In genomic region chr8:73355979-73356378, GRCm38 (mm10) we compare ENCODE assay signal across 8 mouse cellular contexts. TPM values are rescaled to one million over a fixed set of nuclear protein-coding genes. Genes with fewer than 3 reads are reported as not detected.
DNase-seq lines count a peak whose midpoint lies in the region; ATAC-seq and TF ChIP-seq lines count a peak whose summit lies in the region.

No protein-coding gene starts in this region.

- H3K9me3 ChIP-seq in forebrain, postnatal 0 days (ENCODE audit: low read length), result no peaks in the 10 kb centered on the region
- no peaks in the 10 kb centered on the region for H3K9me3 ChIP-seq in kidney, postnatal 0 days (replicated peaks; ENCODE audit: low read length)
- H3K9me3 ChIP-seq in liver, embryonic 13.5 days (replicated peaks), result no peaks in the 10 kb centered on the region

- no peak for TF ChIP-seq POLR2A in thymus, adult 2 months (IDR thresholded peaks at IDR 0.05; ENCODE audit: control insufficient read depth, extremely low read depth, insufficient read depth, low read length, poor library complexity)

- no peak for TF ChIP-seq CTCF in thymus, adult 2 months (IDR thresholded peaks at IDR 0.05; ENCODE audit: borderline replicate concordance, control insufficient read depth, extremely low read depth, insufficient read depth, low read length, poor library complexity)
- peak; percentile 82 for TF ChIP-seq CTCF in forebrain, postnatal 0 days (IDR thresholded peaks at IDR 0.05; ENCODE audit: low read depth)
- peak; percentile 85 for TF ChIP-seq CTCF in kidney, postnatal 0 days (IDR thresholded peaks at IDR 0.05; ENCODE audit: low read depth)

- H3K36me3 ChIP-seq in thymus, adult 2 months (ENCODE audit: control insufficient read depth, insufficient read depth, low read length), result no peaks in the 10 kb centered on the region
- no peaks in the 10 kb centered on the region for H3K36me3 ChIP-seq in forebrain, postnatal 0 days (ENCODE audit: insufficient read depth)
- no peaks in the 10 kb centered on the region for H3K36me3 ChIP-seq in kidney, postnatal 0 days (ENCODE audit: insufficient read depth, low read length)
- no peaks in the 10 kb centered on the region for H3K36me3 ChIP-seq in liver, embryonic 13.5 days

- H3K4me1 ChIP-seq in thymus, adult 2 months (replicated peaks; ENCODE audit: control insufficient read depth, insufficient read depth, low read length), result peaks cover 16% of the 10 kb centered on the region
- peaks cover 8% of the 10 kb centered on the region; the same call in 1 of the 2 replicates for H3K4me1 ChIP-seq in forebrain, postnatal 0 days (ENCODE audit: insufficient read depth)
- peaks cover 9% of the 10 kb centered on the region; the same call in 1 of the 2 replicates for H3K4me1 ChIP-seq in kidney, postnatal 0 days (replicated peaks; ENCODE audit: insufficient read depth, low read length)
- peaks cover 16% of the 10 kb centered on the region for H3K4me1 ChIP-seq in liver, embryonic 13.5 days (replicated peaks)

- H3K27me3 ChIP-seq in thymus, adult 2 months (ENCODE audit: control insufficient read depth, insufficient read depth, low read length), result peaks cover 3% of the 10 kb centered on the region; the same call in 1 of the 2 replicates
- no peaks in the 10 kb centered on the region for H3K27me3 ChIP-seq in forebrain, postnatal 0 days (ENCODE audit: insufficient read depth, low read length)
- no peaks in the 10 kb centered on the region for H3K27me3 ChIP-seq in kidney, postnatal 0 days (ENCODE audit: insufficient read depth, low read length)
- H3K27me3 ChIP-seq in liver, embryonic 13.5 days, result peaks cover 48% of the 10 kb centered on the region

- 25% methylated on average over 2 of the region's 2 CpGs for WGBS in thymus, adult 2 months
- WGBS in forebrain, postnatal 0 days, result 25% methylated on average over 2 of the region's 2 CpGs
- 23% methylated on average over 2 of the region's 2 CpGs for WGBS in kidney, postnatal 0 days
- WGBS in liver, embryonic 13.5 days (ENCODE audit: insufficient replicate concordance), result 23% methylated on average over 2 of the region's 2 CpGs

- no peak overlapping the region for H3K9ac ChIP-seq in forebrain, postnatal 0 days
- H3K9ac ChIP-seq in kidney, postnatal 0 days (ENCODE audit: low read depth, low read length), result no peak overlapping the region
- H3K9ac ChIP-seq in liver, embryonic 13.5 days, result no peak overlapping the region

- peak; percentile 45 for DNase-seq in thymus, adult 2 months
- DNase-seq in thymus, postnatal 36 days, result no peak
- peak; percentile 70 for DNase-seq in brain, embryonic 18.5 days (ENCODE audit: low read depth, low spot score)
- peak; percentile 91 for DNase-seq in forebrain, postnatal 0 days
- peak; percentile 82 for DNase-seq in kidney, postnatal 0 days (ENCODE audit: low spot score)
- peak; percentile 4 for DNase-seq in liver, embryonic 13.5 days
- DNase-seq in retina, postnatal 7 days (ENCODE audit: low read depth, low spot score), result peak; percentile 53
- DNase-seq in urinary bladder, postnatal 4 days (ENCODE audit: low spot score in 2 of 2), result no peak

- no peak for ATAC-seq in forebrain, postnatal 0 days
- no peak for ATAC-seq in kidney, postnatal 0 days (replicated peaks; ENCODE audit: low FRiP score, low read depth)
- ATAC-seq in liver, embryonic 13.5 days (ENCODE audit: low read depth), result no peak

- no peak overlapping the region for H3K27ac ChIP-seq in thymus, adult 2 months (ENCODE audit: control insufficient read depth, insufficient read depth, low read length)
- no peak overlapping the region for H3K27ac ChIP-seq in forebrain, postnatal 0 days (ENCODE audit: low read depth, low read length)
- no peak overlapping the region for H3K27ac ChIP-seq in kidney, postnatal 0 days
- no peak overlapping the region for H3K27ac ChIP-seq in liver, embryonic 13.5 days

- no peak overlapping the region for H3K4me3 ChIP-seq in thymus, adult 2 months (ENCODE audit: control insufficient read depth, insufficient read depth, low read length)
- H3K4me3 ChIP-seq in forebrain, postnatal 0 days (ENCODE audit: low read depth, low read length), result no peak overlapping the region
- H3K4me3 ChIP-seq in kidney, postnatal 0 days (replicated peaks; ENCODE audit: low read depth, low read length), result no peak overlapping the region
- no peak overlapping the region for H3K4me3 ChIP-seq in liver, embryonic 13.5 days (replicated peaks)

- no peak overlapping the region; the same call in 1 of the 2 replicates for H3K4me2 ChIP-seq in forebrain, postnatal 0 days (ENCODE audit: low read depth)
- H3K4me2 ChIP-seq in kidney, postnatal 0 days (ENCODE audit: low read length), result no peak overlapping the region
- H3K4me2 ChIP-seq in liver, embryonic 13.5 days, result no peak overlapping the region

RNA-seq across cellular contexts. Expression of gene Large1, which starts 2.6 kb away (rescaled TPM):
- polyA plus RNA-seq in thymus, adult 2 months (2012; rRNA removed), result 3.5 and 4.4 TPM in 2 replicates
- total RNA-seq in forebrain, postnatal 0 days (2014; rRNA removed), result 108 and 112 TPM in 2 replicates
- 13.2 and 16.7 TPM in 2 replicates for polyA plus RNA-seq in forebrain, postnatal 0 days (2015; fragmentation: Nextera tagmentation; extraction: Ambion mirVana)
- polyA plus RNA-seq in kidney, postnatal 0 days (2015; fragmentation: Nextera tagmentation; extraction: Ambion mirVana), result 4.2 and 4.4 TPM in 2 replicates
- 0.67 and 0.75 TPM in 2 replicates for polyA plus RNA-seq in liver, embryonic 13.5 days (2015; fragmentation: Nextera tagmentation; extraction: Ambion mirVana)

Comparison
In these comparisons a context has a peak if more than half of its experiments do, and no peak if none do; other contexts are left out.
1. DNase-seq: peak in thymus, adult 2 months (single experiment), brain, embryonic 18.5 days (single experiment), forebrain, postnatal 0 days (single experiment), kidney, postnatal 0 days (single experiment), liver, embryonic 13.5 days (single experiment) and retina, postnatal 7 days (single experiment); none in thymus, postnatal 36 days (0 of 2) and urinary bladder, postnatal 4 days (0 of 2).